Mouse (Mus musculus): ENCODE results near the gene Nelfe.
"Not testable (repeated sequence)": the region's sequence is repeated elsewhere in the genome, so short reads cannot be mapped to it uniquely, and the experiment has no call there.

DNA sequence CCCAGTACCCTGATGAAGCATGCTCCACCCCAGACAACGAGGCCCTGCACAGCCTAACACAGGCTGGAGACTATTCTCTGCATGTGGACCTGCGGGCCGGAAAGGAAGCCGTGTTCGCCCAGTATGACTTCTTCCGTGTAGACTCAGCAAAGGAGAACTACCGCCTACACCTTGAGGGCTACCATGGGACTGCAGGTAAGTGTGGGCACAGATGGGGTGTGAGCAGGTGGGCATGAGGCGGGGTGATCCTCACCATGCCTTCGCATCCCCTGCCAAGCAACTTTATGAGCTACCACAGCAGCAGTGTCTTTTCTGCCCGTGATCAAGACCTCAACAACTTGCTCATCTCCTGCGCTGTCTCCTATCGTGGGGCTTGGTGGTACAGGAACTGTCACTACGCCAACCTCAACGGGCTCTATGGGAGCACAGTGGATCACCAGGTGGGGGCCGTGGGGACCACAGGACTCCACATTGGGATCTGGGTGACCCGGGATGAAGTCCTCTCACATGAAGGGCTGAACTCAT, 49.3 kb upstream of the Nelfe start:
- TF ChIP-seq CTCF (IDR thresholded peaks at IDR 0.05; ENCODE audit: control insufficient read depth, insufficient read depth, insufficient read length); USF1 (IDR thresholded peaks at IDR 0.05; ENCODE audit: low read depth); MYOG (IDR thresholded peaks at IDR 0.05; ENCODE audit: control insufficient read depth, extremely low read depth, insufficient read length); MAX (IDR thresholded peaks at IDR 0.05): not testable (repeated sequence)
